Mouse (Mus musculus): Measurements from ENCODE around the gene Stambpl1. TPM values are rescaled to one million over a fixed set of nuclear protein-coding genes. Genes with fewer than 3 reads are reported as not detected.

Stambpl1 gene
- polyA plus RNA-seq, 1 experiment from 2014 or later, result 3.2 TPM

GRCm38 (mm10) chr19:34179136-34179535 is 12.9 kb upstream of the Stambpl1 start:
- 67% methylated on average over 4 of the region's 4 CpGs for WGBS (ENCODE audit: insufficient replicate concordance)
- no peak for DNase-seq
- ATAC-seq (ENCODE audit: low read depth), result no peak

GRCm38 (mm10) chr19:34180316-34180715 is 11.7 kb upstream of the Stambpl1 start:
- no peaks in the 10 kb centered on the region for H3K9me3 ChIP-seq (replicated peaks)
- DNase-seq, result no peak
- H3K4me2 ChIP-seq, result no peak overlapping the region
- 39% methylated on average over 2 of the region's 2 CpGs for WGBS (ENCODE audit: insufficient replicate concordance)
- no peak overlapping the region for H3K9ac ChIP-seq
- no peak overlapping the region for H3K27ac ChIP-seq
- H3K4me1 ChIP-seq (replicated peaks), result no peaks in the 10 kb centered on the region
- H3K36me3 ChIP-seq, result no peaks in the 10 kb centered on the region
- no peak for ATAC-seq (ENCODE audit: low read depth)
- H3K27me3 ChIP-seq, result no peaks in the 10 kb centered on the region
- H3K4me3 ChIP-seq (replicated peaks), result no peak overlapping the region

More at GRCm38 (mm10) chr19:34179136-34179535, 12.9 kb upstream of the Stambpl1 start:
- no peak overlapping the region for H3K4me2 ChIP-seq
- H3K9ac ChIP-seq, result no peak overlapping the region
- H3K27ac ChIP-seq, result no peak overlapping the region
- H3K27me3 ChIP-seq, result no peaks in the 10 kb centered on the region
- no peaks in the 10 kb centered on the region for H3K36me3 ChIP-seq
- no peaks in the 10 kb centered on the region for H3K9me3 ChIP-seq (replicated peaks)
- no peak overlapping the region for H3K4me3 ChIP-seq (replicated peaks)
- H3K4me1 ChIP-seq (replicated peaks), result no peaks in the 10 kb centered on the region

DNA sequence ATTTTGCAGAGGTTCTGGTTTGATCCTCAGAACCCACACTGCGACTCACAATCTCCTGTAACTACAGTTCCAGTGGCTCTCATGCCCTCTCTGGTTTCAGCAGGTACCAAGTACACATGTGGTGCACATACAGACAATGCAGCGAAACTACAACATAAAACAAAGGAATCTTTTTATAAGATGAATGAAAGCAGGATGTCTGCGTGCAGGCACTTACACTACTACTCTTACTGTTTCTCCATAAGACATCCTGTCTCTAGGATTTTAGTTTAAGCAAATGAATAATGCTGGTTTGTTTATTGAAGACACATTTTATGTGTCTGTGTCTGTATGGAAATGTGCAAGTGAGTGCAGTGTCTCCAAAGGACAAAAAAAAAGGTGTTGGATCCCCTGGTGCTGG is 10.8 kb upstream of the Stambpl1 start:
- no peak overlapping the region for H3K9ac ChIP-seq
- DNase-seq (no peak), ATAC-seq (ENCODE audit: low read depth) (no peak)
- WGBS (ENCODE audit: insufficient replicate concordance), result 58% methylated on average over 3 of the region's 3 CpGs
- H3K4me1 ChIP-seq (replicated peaks), result no peaks in the 10 kb centered on the region
- H3K27me3 ChIP-seq, result no peaks in the 10 kb centered on the region
- H3K36me3 ChIP-seq, result no peaks in the 10 kb centered on the region
- H3K4me3 ChIP-seq (replicated peaks), result no peak overlapping the region
- H3K27ac ChIP-seq, result no peak overlapping the region
- H3K4me2 ChIP-seq, result no peak overlapping the region
- H3K9me3 ChIP-seq (replicated peaks), result no peaks in the 10 kb centered on the region

GRCm38 (mm10) chr19:34182490-34182889 is 9.5 kb upstream of the Stambpl1 start:
- no peaks in the 10 kb centered on the region for H3K36me3 ChIP-seq
- H3K4me1 ChIP-seq (replicated peaks), result no peaks in the 10 kb centered on the region
- no peak overlapping the region for H3K9ac ChIP-seq
- H3K4me3 ChIP-seq (replicated peaks), result no peak overlapping the region
- no peaks in the 10 kb centered on the region for H3K9me3 ChIP-seq (replicated peaks)
- DNase-seq, result no peak
- H3K27me3 ChIP-seq, result no peaks in the 10 kb centered on the region
- H3K4me2 ChIP-seq, result no peak overlapping the region
- 59% methylated on average over 5 of the region's 5 CpGs for WGBS (ENCODE audit: insufficient replicate concordance)
- ATAC-seq (ENCODE audit: low read depth), result no peak
- no peak overlapping the region for H3K27ac ChIP-seq

DNA sequence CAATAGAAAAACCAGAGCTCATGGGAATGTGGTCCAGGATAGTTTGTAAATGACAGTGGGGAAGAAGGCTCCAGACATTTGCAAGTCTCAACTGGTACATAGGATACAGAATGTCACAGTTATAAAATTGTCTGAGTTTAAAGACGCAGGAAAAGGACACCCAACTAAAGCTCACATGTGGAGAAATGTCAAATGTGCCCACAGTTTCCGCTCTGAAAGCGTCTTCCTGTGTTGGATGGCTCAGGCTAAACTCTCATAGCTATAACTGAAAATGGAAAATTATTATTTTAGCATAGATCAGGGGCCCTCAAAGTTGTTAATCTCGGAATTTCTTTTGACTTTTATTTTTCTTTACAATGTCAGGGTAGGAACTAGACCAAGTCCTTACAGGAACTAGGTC is 5.2 kb upstream of the Stambpl1 start:
- WGBS (ENCODE audit: insufficient replicate concordance), result 49% methylated on average over 4 of the region's 4 CpGs
- H3K4me3 ChIP-seq (replicated peaks), result no peak overlapping the region
- ATAC-seq (ENCODE audit: low read depth), result no peak

GRCm38 (mm10) chr19:34191645-34192007 is 403 bp upstream of the Stambpl1 start:
- ATAC-seq (ENCODE audit: low read depth) (no peak), DNase-seq (no peak)
- Histone ChIP-seq H3K9ac (peak overlapping the region; percentile 67; the same call in 1 of the 2 replicates), H3K4me3 (replicated peaks) (peak overlapping the region; percentile 68), H3K27me3 (no peaks in the 10 kb centered on the region), H3K27ac (no peak overlapping the region), H3K36me3 (no peaks in the 10 kb centered on the region), H3K4me1 (replicated peaks) (peaks cover 13% of the 10 kb centered on the region; the same call in 1 of the 2 replicates), H3K4me2 (peak overlapping the region; percentile 90), H3K9me3 (replicated peaks) (no peaks in the 10 kb centered on the region)
- 38% methylated on average over 10 of the region's 10 CpGs for WGBS (ENCODE audit: insufficient replicate concordance)

More for the DNA sequence above, 5.2 kb upstream of the Stambpl1 start:
- no peak overlapping the region for H3K4me2 ChIP-seq
- no peak overlapping the region for H3K27ac ChIP-seq
- no peak overlapping the region for H3K9ac ChIP-seq
- no peak for DNase-seq
- H3K9me3 ChIP-seq (replicated peaks), result no peaks in the 10 kb centered on the region
- no peaks in the 10 kb centered on the region for H3K36me3 ChIP-seq
- H3K27me3 ChIP-seq, result no peaks in the 10 kb centered on the region
- peaks cover 2% of the 10 kb centered on the region; the same call in 1 of the 2 replicates for H3K4me1 ChIP-seq (replicated peaks)

- no peak for ATAC-seq (ENCODE audit: low read depth)
- H3K36me3 ChIP-seq, result no peaks in the 10 kb centered on the region
- WGBS (ENCODE audit: insufficient replicate concordance), result 5% methylated on average over 9 of the region's 9 CpGs
- H3K4me1 ChIP-seq (replicated peaks), result peaks cover 13% of the 10 kb centered on the region; the same call in 1 of the 2 replicates
- H3K4me3 ChIP-seq (replicated peaks), result peak overlapping the region; percentile 68
- H3K4me2 ChIP-seq, result peak overlapping the region; percentile 90
- H3K9me3 ChIP-seq (replicated peaks), result no peaks in the 10 kb centered on the region
- peak; percentile 3 for DNase-seq
- H3K9ac ChIP-seq, result peak overlapping the region; percentile 67
- no peak overlapping the region for H3K27ac ChIP-seq
- no peaks in the 10 kb centered on the region for H3K27me3 ChIP-seq
Measured at GRCm38 (mm10) chr19:34193149-34193548, 1.1 kb downstream of the Stambpl1 start.

- 58% methylated on average over 9 of the region's 9 CpGs for WGBS (ENCODE audit: insufficient replicate concordance)
- peak overlapping the region; percentile 67; the same call in 1 of the 2 replicates for H3K9ac ChIP-seq
- H3K36me3 ChIP-seq, result no peaks in the 10 kb centered on the region
- H3K27me3 ChIP-seq, result no peaks in the 10 kb centered on the region
- peaks cover 13% of the 10 kb centered on the region; the same call in 1 of the 2 replicates for H3K4me1 ChIP-seq (replicated peaks)
- no peak overlapping the region for H3K27ac ChIP-seq
- H3K4me2 ChIP-seq, result peak overlapping the region; percentile 90
- ATAC-seq (ENCODE audit: low read depth), result no peak
- H3K4me3 ChIP-seq (replicated peaks), result peak overlapping the region; percentile 68
- DNase-seq, result no peak
- H3K9me3 ChIP-seq (replicated peaks), result no peaks in the 10 kb centered on the region
Measured at GRCm38 (mm10) chr19:34193683-34194082, 1.7 kb downstream of the Stambpl1 start.

- Histone ChIP-seq H3K9ac (no peak overlapping the region), H3K27me3 (no peaks in the 10 kb centered on the region), H3K4me2 (peak overlapping the region; percentile 90), H3K36me3 (no peaks in the 10 kb centered on the region), H3K4me3 (replicated peaks) (peak overlapping the region; percentile 68; the same call in 1 of the 2 replicates), H3K4me1 (replicated peaks) (peaks cover 13% of the 10 kb centered on the region; the same call in 1 of the 2 replicates), H3K9me3 (replicated peaks) (no peaks in the 10 kb centered on the region), H3K27ac (no peak overlapping the region)
- ATAC-seq (ENCODE audit: low read depth), result no peak
- no peak for DNase-seq
- 70% methylated on average over 6 of the region's 6 CpGs for WGBS (ENCODE audit: insufficient replicate concordance)
Measured at GRCm38 (mm10) chr19:34194132-34194745, 2.2 kb downstream of the Stambpl1 start.

- Histone ChIP-seq H3K4me3 (replicated peaks) (no peak overlapping the region), H3K9ac (no peak overlapping the region), H3K27ac (no peak overlapping the region), H3K4me2 (no peak overlapping the region), H3K36me3 (no peaks in the 10 kb centered on the region), H3K27me3 (no peaks in the 10 kb centered on the region), H3K4me1 (replicated peaks) (peaks cover 13% of the 10 kb centered on the region; the same call in 1 of the 2 replicates), H3K9me3 (replicated peaks) (no peaks in the 10 kb centered on the region)
- DNase-seq, result no peak
- WGBS (ENCODE audit: insufficient replicate concordance), result 50% methylated on average over 2 of the region's 2 CpGs
- no peak for ATAC-seq (ENCODE audit: low read depth)
Measured at GRCm38 (mm10) chr19:34195031-34195430, 3.0 kb downstream of the Stambpl1 start.

- H3K4me3 ChIP-seq (replicated peaks), result no peak overlapping the region
- no peaks in the 10 kb centered on the region for H3K36me3 ChIP-seq
- 60% methylated on average over 1 of the region's 1 CpGs for WGBS (ENCODE audit: insufficient replicate concordance)
- ATAC-seq (ENCODE audit: low read depth) (no peak), DNase-seq (no peak)
- H3K27me3 ChIP-seq, result no peaks in the 10 kb centered on the region
- H3K9me3 ChIP-seq (replicated peaks), result no peaks in the 10 kb centered on the region
- H3K9ac ChIP-seq, result no peak overlapping the region
- H3K4me2 ChIP-seq, result no peak overlapping the region
- no peak overlapping the region for H3K27ac ChIP-seq
- H3K4me1 ChIP-seq (replicated peaks), result peaks cover 5% of the 10 kb centered on the region; the same call in 1 of the 2 replicates
Measured at GRCm38 (mm10) chr19:34198066-34198465, 6.0 kb downstream of the Stambpl1 start.

- DNase-seq (no peak), ATAC-seq (ENCODE audit: low read depth) (no peak)
- Histone ChIP-seq H3K4me1 (replicated peaks) (peaks cover 2% of the 10 kb centered on the region; the same call in 1 of the 2 replicates), H3K36me3 (no peaks in the 10 kb centered on the region), H3K4me2 (no peak overlapping the region), H3K9ac (no peak overlapping the region), H3K9me3 (replicated peaks) (no peaks in the 10 kb centered on the region), H3K27me3 (no peaks in the 10 kb centered on the region), H3K27ac (no peak overlapping the region), H3K4me3 (replicated peaks) (no peak overlapping the region)
- WGBS (ENCODE audit: insufficient replicate concordance), result 60% methylated on average over 4 of the region's 4 CpGs
Measured at GRCm38 (mm10) chr19:34198901-34199300, 6.9 kb downstream of the Stambpl1 start.

Data from liver, embryonic 13.5 days (tissue).